Mouse (Mus musculus) left cerebral cortex, adult 11 months (tissue): ENCODE data around the gene Slc39a1.
"Not testable (repeated sequence)": the region's sequence is repeated elsewhere in the genome, so short reads cannot be mapped to it uniquely, and the experiment has no call there.

Experiments
- DNase-seq: peaks from one replicate; pipeline ENCODE4 v3.0.0; 2022; ENCODE audit warnings: low spot score

Slc39a1 gene

GRCm38 (mm10) chr3:90241669-90242358, 6.2 kb upstream of the Slc39a1 start:
- DNase-seq, result no peak

GRCm38 (mm10) chr3:90242984-90243775, 4.8 kb upstream of the Slc39a1 start, which contains the start of gene Creb3l4:
TSS of gene Creb3l4 (minus strand) at chr3:90243512.
- no peak for DNase-seq

GRCm38 (mm10) chr3:90245406-90245805, 2.6 kb upstream of the Slc39a1 start:
- DNase-seq, result no peak

GRCm38 (mm10) chr3:90247630-90247959, 377 bp upstream of the Slc39a1 start:
- DNase-seq, result no peak

- DNase-seq, result no peak
Measured at GRCm38 (mm10) chr3:90248746-90249100, 751 bp downstream of the Slc39a1 start.

- DNase-seq, result no peak
Measured at GRCm38 (mm10) chr3:90250791-90251190, 2.8 kb downstream of the Slc39a1 start.

- DNase-seq, result not testable (repeated sequence)
Measured at GRCm38 (mm10) chr3:90251731-90252226, 3.8 kb downstream of the Slc39a1 start.

- DNase-seq, result not testable (repeated sequence)
Measured at GRCm38 (mm10) chr3:90252659-90253058, 4.7 kb downstream of the Slc39a1 start.

- not testable (repeated sequence) for DNase-seq
Measured at GRCm38 (mm10) chr3:90253174-90253573, 5.2 kb downstream of the Slc39a1 start.

GRCm38 (mm10) chr3:90253653-90254418, 5.9 kb downstream of the Slc39a1 start, which contains the start of gene Crtc2:
TSS of gene Crtc2 (plus strand) at chr3:90254163.
- peak; percentile 97 for DNase-seq

GRCm38 (mm10) chr3:90254419-90255193, 6.6 kb downstream of the Slc39a1 start:
- DNase-seq, result no peak

GRCm38 (mm10) chr3:90255194-90255565, 7.2 kb downstream of the Slc39a1 start:
- no peak for DNase-seq

GRCm38 (mm10) chr3:90255784-90256353, 7.9 kb downstream of the Slc39a1 start:
- DNase-seq, result no peak

- no peak for DNase-seq
Measured at GRCm38 (mm10) chr3:90256731-90257530, 9.0 kb downstream of the Slc39a1 start.

- no peak for DNase-seq
Measured at GRCm38 (mm10) chr3:90258521-90258920, 10.5 kb downstream of the Slc39a1 start.

GRCm38 (mm10) chr3:90263121-90263771, 15.3 kb downstream of the Slc39a1 start:
- no peak for DNase-seq

GRCm38 (mm10) chr3:90264687-90265033, 16.7 kb downstream of the Slc39a1 start:
- DNase-seq, result no peak

- peak; percentile 80 for DNase-seq
Measured at GRCm38 (mm10) chr3:90265034-90265931, 17.3 kb downstream of the Slc39a1 start, which contains the start of gene Dennd4b. TSS of gene Dennd4b (plus strand) at chr3:90265185.
